Mouse (Mus musculus): Measurements from ENCODE around the gene Erich6b. TPM values are rescaled to one million over a fixed set of nuclear protein-coding genes. Genes with fewer than 3 reads are reported as not detected.

Erich6b gene
- polyA plus RNA-seq, 2 experiments = not detected

DNA sequence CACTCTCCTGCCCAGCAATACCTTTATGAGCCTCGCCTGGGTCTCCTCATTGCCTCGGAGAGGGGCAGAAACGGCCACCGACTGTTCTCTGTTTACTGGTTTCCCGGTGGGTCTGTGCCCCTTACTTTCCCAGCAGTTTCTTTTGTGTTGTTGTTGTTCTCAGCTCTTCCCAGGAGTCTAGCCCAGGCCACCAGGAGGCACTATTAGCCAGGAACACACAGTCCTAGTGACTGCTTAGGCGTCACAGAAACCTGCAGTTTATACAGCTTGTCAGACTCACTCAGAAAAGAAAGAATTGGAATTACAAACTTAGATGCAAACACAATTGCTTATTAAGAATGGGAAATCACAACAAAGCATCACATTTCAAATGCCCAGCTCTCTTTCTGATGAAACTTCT is 690 bp upstream of the Erich6b start:
- H3K27me3 ChIP-seq (ENCODE audit: control insufficient read depth, insufficient read depth, low read length) = no peaks in the 10 kb centered on the region
- no peak for DNase-seq (ENCODE audit: low read depth in 3 of 3, low spot score in 3 of 3)
- H3K27ac ChIP-seq = no peak overlapping the region
- ATAC-seq (ENCODE audit: insufficient read depth) = no peak
- no peaks in the 10 kb centered on the region for H3K4me1 ChIP-seq (replicated peaks; ENCODE audit: control insufficient read depth in 2 of 2, insufficient read depth in 2 of 2, low read length in 1 of 2)
- no peaks in the 10 kb centered on the region for H3K36me3 ChIP-seq (replicated peaks; ENCODE audit: control insufficient read depth, insufficient read depth, low read depth)
- no peak overlapping the region for H3K4me3 ChIP-seq (ENCODE audit: insufficient read depth in 1 of 2, low read depth in 2 of 2, low read length in 2 of 2)
- H3K9ac ChIP-seq (replicated peaks) = no peak overlapping the region
- no peak overlapping the region for H3K4me2 ChIP-seq (ENCODE audit: low read depth)
- no peaks in the 10 kb centered on the region for H3K9me3 ChIP-seq (ENCODE audit: control insufficient read depth, low read length)
- TF ChIP-seq CTCF (IDR thresholded peaks at IDR 0.05; ENCODE audit: low read depth) (peak; percentile 38), EP300 (IDR thresholded peaks at IDR 0.05; ENCODE audit: low read depth) (no peak)
- 62% methylated on average over 6 of the region's 6 CpGs for WGBS (ENCODE audit: insufficient replicate concordance)

GRCm38 (mm10) chr14:75645461-75645860 is 3.4 kb downstream of the Erich6b start:
- DNase-seq (ENCODE audit: low read depth in 3 of 3, low spot score in 3 of 3) (no peak), ATAC-seq (ENCODE audit: insufficient read depth) (no peak)
- Histone ChIP-seq H3K4me2 (ENCODE audit: low read depth) (no peak overlapping the region), H3K36me3 (replicated peaks; ENCODE audit: control insufficient read depth, insufficient read depth, low read depth) (no peaks in the 10 kb centered on the region), H3K4me1 (replicated peaks; ENCODE audit: control insufficient read depth in 2 of 2, insufficient read depth in 2 of 2, low read length in 1 of 2) (no peaks in the 10 kb centered on the region), H3K4me3 (ENCODE audit: insufficient read depth in 1 of 2, low read depth in 2 of 2, low read length in 2 of 2) (no peak overlapping the region), H3K9me3 (ENCODE audit: control insufficient read depth, low read length) (no peaks in the 10 kb centered on the region), H3K27ac (no peak overlapping the region), H3K27me3 (ENCODE audit: control insufficient read depth, insufficient read depth, low read length) (no peaks in the 10 kb centered on the region), H3K9ac (replicated peaks) (no peak overlapping the region)
- TF ChIP-seq EP300 (IDR thresholded peaks at IDR 0.05; ENCODE audit: low read depth) (no peak), CTCF (IDR thresholded peaks at IDR 0.05; ENCODE audit: low read depth) (no peak)
- WGBS (ENCODE audit: insufficient replicate concordance) = 76% methylated on average over 7 of the region's 7 CpGs

- no peaks in the 10 kb centered on the region for H3K36me3 ChIP-seq (replicated peaks; ENCODE audit: control insufficient read depth, insufficient read depth, low read depth)
- no peak overlapping the region for H3K27ac ChIP-seq
- H3K4me1 ChIP-seq (replicated peaks; ENCODE audit: control insufficient read depth in 2 of 2, insufficient read depth in 2 of 2, low read length in 1 of 2) = no peaks in the 10 kb centered on the region
- no peak overlapping the region for H3K4me3 ChIP-seq (ENCODE audit: insufficient read depth in 1 of 2, low read depth in 2 of 2, low read length in 2 of 2)
- no peak for ATAC-seq (ENCODE audit: insufficient read depth)
- H3K9me3 ChIP-seq (ENCODE audit: control insufficient read depth, low read length) = no peaks in the 10 kb centered on the region
- H3K4me2 ChIP-seq (ENCODE audit: low read depth) = no peak overlapping the region
- no peaks in the 10 kb centered on the region for H3K27me3 ChIP-seq (ENCODE audit: control insufficient read depth, insufficient read depth, low read length)
- DNase-seq (ENCODE audit: low read depth in 3 of 3, low spot score in 3 of 3) = no peak
- no peak overlapping the region for H3K9ac ChIP-seq (replicated peaks)
- TF ChIP-seq EP300 (IDR thresholded peaks at IDR 0.05; ENCODE audit: low read depth) = no peak
- TF ChIP-seq CTCF (IDR thresholded peaks at IDR 0.05; ENCODE audit: low read depth) = no peak
- 32% methylated on average over 9 of the region's 9 CpGs for WGBS (ENCODE audit: insufficient replicate concordance)
Measured at GRCm38 (mm10) chr14:75646060-75646459, 4.0 kb downstream of the Erich6b start.

DNA sequence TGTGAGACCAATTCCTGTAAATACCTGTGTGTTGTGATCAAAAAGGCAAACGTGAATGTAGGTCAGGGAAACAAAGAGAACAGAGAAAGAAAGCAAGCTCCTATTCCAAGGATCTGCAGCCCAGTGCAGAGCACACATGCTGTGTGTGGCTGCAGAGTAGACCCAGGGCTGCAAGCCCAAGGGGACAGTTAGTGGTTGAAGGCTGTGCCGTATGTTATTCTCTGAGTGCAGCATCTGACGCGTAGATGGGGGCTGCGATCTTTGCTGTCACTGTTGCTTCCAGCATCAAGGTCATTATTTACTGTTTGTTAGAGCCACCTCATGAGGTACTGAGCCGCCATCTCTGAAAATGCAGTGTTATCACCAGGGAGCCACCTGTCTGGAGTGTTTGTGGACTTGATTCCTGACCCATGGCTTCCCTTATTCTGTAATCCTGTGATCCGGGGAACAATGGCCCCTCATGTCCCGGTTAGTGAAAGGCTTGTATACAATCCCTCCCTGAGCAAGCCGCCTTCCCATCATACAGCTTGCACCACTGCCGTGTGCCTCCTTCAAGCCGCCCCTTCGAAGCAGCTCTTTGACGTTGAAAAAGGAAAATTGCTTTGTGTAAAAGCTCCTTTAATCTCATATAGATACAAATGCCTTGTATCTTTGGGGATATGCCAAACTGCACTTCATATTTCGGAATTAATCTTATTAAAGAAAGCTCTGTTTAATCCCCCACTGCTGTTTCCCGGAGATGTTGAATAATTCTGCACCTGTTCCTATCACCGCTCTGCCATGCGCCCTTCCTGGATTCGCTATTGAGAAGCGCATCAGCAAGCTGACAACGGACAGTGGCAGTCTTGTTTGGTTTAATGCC is 5.1 kb downstream of the Erich6b start:
- no peaks in the 10 kb centered on the region for H3K36me3 ChIP-seq (replicated peaks; ENCODE audit: control insufficient read depth, insufficient read depth, low read depth)
- H3K27ac ChIP-seq = no peak overlapping the region
- H3K9me3 ChIP-seq (ENCODE audit: control insufficient read depth, low read length) = no peaks in the 10 kb centered on the region
- H3K27me3 ChIP-seq (ENCODE audit: control insufficient read depth, insufficient read depth, low read length) = no peaks in the 10 kb centered on the region
- H3K9ac ChIP-seq (replicated peaks) = no peak overlapping the region
- DNase-seq (ENCODE audit: low read depth in 3 of 3, low spot score in 3 of 3) = no peak
- no peaks in the 10 kb centered on the region for H3K4me1 ChIP-seq (replicated peaks; ENCODE audit: control insufficient read depth in 2 of 2, insufficient read depth in 2 of 2, low read length in 1 of 2)
- H3K4me3 ChIP-seq (ENCODE audit: insufficient read depth in 1 of 2, low read depth in 2 of 2, low read length in 2 of 2) = no peak overlapping the region
- H3K4me2 ChIP-seq (ENCODE audit: low read depth) = no peak overlapping the region
- no peak for ATAC-seq (ENCODE audit: insufficient read depth)
- TF ChIP-seq EP300 (IDR thresholded peaks at IDR 0.05; ENCODE audit: low read depth) (no peak), CTCF (IDR thresholded peaks at IDR 0.05; ENCODE audit: low read depth) (no peak)
- 67% methylated on average over 20 of the region's 20 CpGs for WGBS (ENCODE audit: insufficient replicate concordance)

- no peak overlapping the region for H3K9ac ChIP-seq (replicated peaks)
- WGBS (ENCODE audit: insufficient replicate concordance) = 75% methylated on average over 6 of the region's 6 CpGs
- H3K4me1 ChIP-seq (replicated peaks; ENCODE audit: control insufficient read depth in 2 of 2, insufficient read depth in 2 of 2, low read length in 1 of 2) = no peaks in the 10 kb centered on the region
- H3K27me3 ChIP-seq (ENCODE audit: control insufficient read depth, insufficient read depth, low read length) = no peaks in the 10 kb centered on the region
- ATAC-seq (ENCODE audit: insufficient read depth) (no peak), DNase-seq (ENCODE audit: low read depth in 3 of 3, low spot score in 3 of 3) (no peak)
- no peaks in the 10 kb centered on the region for H3K36me3 ChIP-seq (replicated peaks; ENCODE audit: control insufficient read depth, insufficient read depth, low read depth)
- TF ChIP-seq CTCF (IDR thresholded peaks at IDR 0.05; ENCODE audit: low read depth) (no peak), EP300 (IDR thresholded peaks at IDR 0.05; ENCODE audit: low read depth) (no peak)
- H3K4me3 ChIP-seq (ENCODE audit: insufficient read depth in 1 of 2, low read depth in 2 of 2, low read length in 2 of 2) = no peak overlapping the region
- H3K9me3 ChIP-seq (ENCODE audit: control insufficient read depth, low read length) = no peaks in the 10 kb centered on the region
- H3K4me2 ChIP-seq (ENCODE audit: low read depth) = no peak overlapping the region
- H3K27ac ChIP-seq = no peak overlapping the region
Measured at GRCm38 (mm10) chr14:75660936-75661335, 18.9 kb downstream of the Erich6b start.
